Mouse (Mus musculus): ENCODE measurements around the gene Gale.

DNA sequence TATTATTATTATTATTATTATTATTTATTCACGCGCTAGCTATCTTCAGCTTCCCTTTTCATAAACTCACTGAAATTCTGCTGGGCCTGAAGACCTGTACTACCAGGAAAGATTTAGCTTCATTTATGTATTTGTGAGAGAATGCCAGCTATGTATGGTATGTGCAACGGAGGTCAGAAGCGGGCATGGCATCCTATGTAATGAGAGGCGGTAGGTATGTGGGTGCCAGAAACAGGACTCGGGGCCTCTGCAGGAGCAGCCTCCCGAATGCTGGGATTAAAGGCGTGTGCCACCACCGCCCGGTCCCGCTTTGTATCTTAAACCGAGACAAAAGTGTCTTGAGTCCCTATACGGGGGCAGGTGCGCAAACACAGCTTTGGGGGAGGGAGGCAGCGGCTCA, 581 bp upstream of the Gale start:
- TF ChIP-seq EP300 (IDR thresholded peaks at IDR 0.05; ENCODE audit: low read depth) (no peak), CTCF (IDR thresholded peaks at IDR 0.05; ENCODE audit: low read depth) (no peak)
